Mouse (Mus musculus) MEL (cell line): ENCODE data around the gene Tspan3. TPM values are rescaled to one million over a fixed set of nuclear protein-coding genes. Genes with fewer than 3 reads are reported as not detected.

Experiments used
- DNase-seq: peaks from one replicate; pipeline ENCODE4 v3.0.0; 2011; ENCODE audit warnings: low read depth, low spot score
- H3K27ac ChIP-seq: 2 replicates; pipeline ENCODE4 v1.5.1; 2012; ENCODE audit warnings: low read depth, mild to moderate bottlenecking, control low read depth, low read length, moderate library complexity; ENCODE audit not compliant: control insufficient read depth
- H3K27me3 ChIP-seq, 2 experiments: fragments of 150-350 bp in 1 of 2; sonication (generic) in 1 of 2; 2 replicates each; pipeline ENCODE4 v1.6.1; 2012; ENCODE audit warnings: low read length in 2 of 2, mild to moderate bottlenecking in 2 of 2, improper control_type of control experiment in 1 of 2, moderate library complexity in 1 of 2; ENCODE audit not compliant: insufficient read depth in 2 of 2, control insufficient read depth in 1 of 2
- H3K36me3 ChIP-seq, 2 experiments: 2 replicates each; pipeline ENCODE4 v1.6.1; 2012 to 2014; ENCODE audit warnings: low read length in 2 of 2, improper control_type of control experiment in 1 of 2, inconsistent platforms in 1 of 2, mild to moderate bottlenecking in 1 of 2; ENCODE audit not compliant: insufficient read depth in 2 of 2, control insufficient read depth in 1 of 2
- H3K4me1 ChIP-seq, 2 experiments: fragments of 150-350 bp in 1 of 2; sonication (generic) in 1 of 2; 2 replicates each; pipeline ENCODE4 v1.6.1; 2012; ENCODE audit warnings: low read length in 2 of 2, improper control_type of control experiment in 1 of 2, mild to moderate bottlenecking in 1 of 2; ENCODE audit not compliant: insufficient read depth in 2 of 2, control insufficient read depth in 1 of 2
- H3K4me3 ChIP-seq, 2 experiments: fragments of 150-350 bp in 1 of 2; sonication (generic) in 1 of 2; 2 replicates each; pipeline ENCODE4 v1.5.1; 2012; ENCODE audit warnings: low read depth in 2 of 2, low read length in 2 of 2, mild to moderate bottlenecking in 2 of 2, moderate library complexity in 2 of 2, control low read depth in 1 of 2, improper control_type of control experiment in 1 of 2; ENCODE audit not compliant: control insufficient read depth in 1 of 2, insufficient read depth in 1 of 2
- H3K79me2 ChIP-seq: 2 replicates; pipeline ENCODE4 v1.6.1; 2012; ENCODE audit warnings: mild to moderate bottlenecking, low read length, moderate library complexity; ENCODE audit not compliant: control insufficient read depth, poor library complexity, insufficient read depth
- H3K9ac ChIP-seq: 2 replicates; pipeline ENCODE4 v1.6.1; 2012; ENCODE audit warnings: low read depth, mild to moderate bottlenecking, control low read depth, low read length, moderate library complexity; ENCODE audit not compliant: control insufficient read depth, poor library complexity, severe bottlenecking
- H3K9me3 ChIP-seq: fragments of 150-350 bp; sonication (generic); replicated peaks from 2 replicates; pipeline ENCODE4 v1.6.1; 2012; ENCODE audit warnings: mild to moderate bottlenecking, low read length, improper control_type of control experiment, moderate library complexity; ENCODE audit not compliant: insufficient read depth
- BHLHE40 ChIP-seq: IDR thresholded peaks from 2 replicates; pipeline ENCODE4 v1.6.1; 2012; ENCODE audit warnings: low read depth, mild to moderate bottlenecking, inconsistent platforms, low read length, improper control_type of control experiment, borderline replicate concordance
- CHD1 ChIP-seq: IDR thresholded peaks from 2 replicates; pipeline ENCODE4 v1.6.1; 2012; ENCODE audit warnings: low read depth, mild to moderate bottlenecking, inconsistent platforms, low read length, improper control_type of control experiment
- CHD2 ChIP-seq: IDR thresholded peaks from 2 replicates; pipeline ENCODE4 v1.6.1; 2011; ENCODE audit warnings: low read length, improper control_type of control experiment
- CTCF ChIP-seq, 3 experiments: IDR thresholded peaks in 2 of 3; conservative IDR thresholded peaks in 1 of 3; 2 replicates each; pipeline ENCODE4 v1.5.1; 2011 to 2012; ENCODE audit warnings: low read length in 3 of 3, low read depth in 2 of 3, mild to moderate bottlenecking in 2 of 3, improper control_type of control experiment in 1 of 3, inconsistent platforms in 1 of 3, mixed read lengths in 1 of 3, moderate library complexity in 1 of 3; ENCODE audit not compliant: control insufficient read depth in 1 of 3, insufficient read depth in 1 of 3, poor library complexity in 1 of 3, severe bottlenecking in 1 of 3
- E2F4 ChIP-seq: IDR thresholded peaks from 2 replicates; pipeline ENCODE4 v1.6.1; 2011; ENCODE audit warnings: low read depth, low read length, improper control_type of control experiment, borderline replicate concordance
- EP300 ChIP-seq, 2 experiments: IDR thresholded peaks; 2 replicates each; pipeline ENCODE4 v1.6.1; 2011; ENCODE audit warnings: improper control_type of control experiment in 2 of 2, low read length in 2 of 2, low read depth in 1 of 2, mild to moderate bottlenecking in 1 of 2
- GABPA ChIP-seq: IDR thresholded peaks from 2 replicates; pipeline ENCODE4 v1.6.1; 2012; ENCODE audit warnings: low read depth, mild to moderate bottlenecking, inconsistent platforms, low read length, improper control_type of control experiment, moderate library complexity
- GATA1 ChIP-seq: IDR thresholded peaks from 2 replicates; pipeline ENCODE4 v1.6.1; 2011; ENCODE audit warnings: low read depth, low read length, improper control_type of control experiment
- KAT2A ChIP-seq: conservative IDR thresholded peaks from 2 replicates; pipeline ENCODE4 v1.6.1; 2012; ENCODE audit warnings: low read depth, low read length, improper control_type of control experiment, inconsistent platforms
- MAFK ChIP-seq: IDR thresholded peaks from 2 replicates; pipeline ENCODE4 v1.6.1; 2011; ENCODE audit warnings: low read depth, mild to moderate bottlenecking, low read length, improper control_type of control experiment, borderline replicate concordance
- MAZ ChIP-seq: IDR thresholded peaks from 2 replicates; pipeline ENCODE4 v1.6.1; 2012; ENCODE audit warnings: low read depth, mild to moderate bottlenecking, inconsistent platforms, low read length, improper control_type of control experiment
- MEF2A ChIP-seq: IDR thresholded peaks from 2 replicates; pipeline ENCODE4 v1.6.1; 2014; ENCODE audit warnings: low read depth, mild to moderate bottlenecking, inconsistent platforms, low read length, improper control_type of control experiment; ENCODE audit not compliant: poor library complexity, insufficient replicate concordance, severe bottlenecking; ENCODE audit errors: extremely low read depth
- MXI1 ChIP-seq: IDR thresholded peaks from 2 replicates; pipeline ENCODE4 v1.6.1; 2011; ENCODE audit warnings: mild to moderate bottlenecking, low read depth, low read length, improper control_type of control experiment
- MYC ChIP-seq: IDR thresholded peaks from 2 replicates; pipeline ENCODE4 v1.6.1; 2011; ENCODE audit warnings: low read depth, mild to moderate bottlenecking, low read length, improper control_type of control experiment, moderate library complexity
- NRF1 ChIP-seq: IDR thresholded peaks from 2 replicates; pipeline ENCODE4 v1.6.1; 2014; ENCODE audit warnings: low read depth, mild to moderate bottlenecking, inconsistent platforms, low read length, improper control_type of control experiment, moderate library complexity; ENCODE audit not compliant: poor library complexity, insufficient read depth, severe bottlenecking
- POLR2A ChIP-seq, 2 experiments: IDR thresholded peaks; 2 replicates each; pipeline ENCODE4 v1.6.1; 2011 to 2012; ENCODE audit warnings: low read length in 2 of 2, mild to moderate bottlenecking in 2 of 2, control low read depth in 1 of 2, improper control_type of control experiment in 1 of 2, low read depth in 1 of 2, moderate library complexity in 1 of 2; ENCODE audit not compliant: control insufficient read depth in 1 of 2, insufficient read depth in 1 of 2, poor library complexity in 1 of 2
- POLR2AphosphoS2 ChIP-seq: IDR thresholded peaks from 2 replicates; pipeline ENCODE4 v1.6.1; 2011; ENCODE audit warnings: low read length, improper control_type of control experiment
- RAD21 ChIP-seq: IDR thresholded peaks from 2 replicates; pipeline ENCODE4 v1.6.1; 2011; ENCODE audit warnings: mild to moderate bottlenecking, low read depth, low read length, improper control_type of control experiment
- RCOR1 ChIP-seq: IDR thresholded peaks from 2 replicates; pipeline ENCODE4 v1.6.1; 2012; ENCODE audit warnings: low read depth, mild to moderate bottlenecking, inconsistent platforms, low read length, improper control_type of control experiment
- SIN3A ChIP-seq: IDR thresholded peaks from 2 replicates; pipeline ENCODE4 v1.6.1; 2012; ENCODE audit warnings: low read length, improper control_type of control experiment, inconsistent platforms
- SMC3 ChIP-seq: IDR thresholded peaks from 2 replicates; pipeline ENCODE4 v1.6.1; 2011; ENCODE audit warnings: low read depth, low read length, improper control_type of control experiment
- TAL1 ChIP-seq: IDR thresholded peaks from 2 replicates; pipeline ENCODE4 v1.6.1; 2012; ENCODE audit warnings: mild to moderate bottlenecking, inconsistent platforms, low read length, moderate library complexity, mixed read lengths
- TBP ChIP-seq: IDR thresholded peaks from 2 replicates; pipeline ENCODE4 v1.8.0; 2011; ENCODE audit warnings: low read depth, low read length, improper control_type of control experiment
- USF1 ChIP-seq: IDR thresholded peaks from 2 replicates; pipeline ENCODE4 v1.6.1; 2014; ENCODE audit warnings: low read depth, mild to moderate bottlenecking, inconsistent platforms, low read length, improper control_type of control experiment, moderate library complexity
- USF2 ChIP-seq, 2 experiments: IDR thresholded peaks; 2 replicates each; pipeline ENCODE4 v1.6.1; 2011 to 2012; ENCODE audit warnings: improper control_type of control experiment in 2 of 2, low read length in 2 of 2, borderline replicate concordance in 1 of 2, inconsistent platforms in 1 of 2, low read depth in 1 of 2, mild to moderate bottlenecking in 1 of 2; ENCODE audit not compliant: insufficient read depth in 1 of 2
- ZC3H11A ChIP-seq: IDR thresholded peaks from 2 replicates; pipeline ENCODE4 v1.6.1; 2012; ENCODE audit warnings: low read depth, mild to moderate bottlenecking, inconsistent platforms, low read length, improper control_type of control experiment
- ZKSCAN1 ChIP-seq: IDR thresholded peaks from 2 replicates; pipeline ENCODE4 v1.6.1; 2012; ENCODE audit warnings: low read depth, mild to moderate bottlenecking, inconsistent platforms, low read length, improper control_type of control experiment, moderate library complexity
- ZMIZ1 ChIP-seq: IDR thresholded peaks from 2 replicates; pipeline ENCODE4 v1.6.1; 2012; ENCODE audit warnings: low read depth, mild to moderate bottlenecking, inconsistent platforms, low read length, improper control_type of control experiment, moderate library complexity
- polyA plus RNA-seq, 2 experiments: library from polyadenylated mRNA; stranded (reverse) in 1 of 2; unstranded in 1 of 2; fragments of >175 nt in 1 of 2; fragments of >200 nt in 1 of 2; gene quantifications; 2 replicates each; pipeline versions ENCODE4 v1.2.1 to v1.2.4; 2012; ENCODE audit warnings: low replicate concordance in 2 of 2, low read depth in 1 of 2; ENCODE audit not compliant: insufficient read length in 2 of 2, insufficient read depth in 1 of 2, missing spikeins in 1 of 2
- total RNA-seq: library from RNA; depleted of rRNA; stranded (reverse); fragments of 300-350 nt; gene quantifications from 2 replicates; pipeline ENCODE4 v1.2.3, GENCODE M21; 2012

Gene Tspan3
- total and polyA plus RNA-seq, 3 experiments = 49.5 to 87.3 (median 62.6) TPM

DNA sequence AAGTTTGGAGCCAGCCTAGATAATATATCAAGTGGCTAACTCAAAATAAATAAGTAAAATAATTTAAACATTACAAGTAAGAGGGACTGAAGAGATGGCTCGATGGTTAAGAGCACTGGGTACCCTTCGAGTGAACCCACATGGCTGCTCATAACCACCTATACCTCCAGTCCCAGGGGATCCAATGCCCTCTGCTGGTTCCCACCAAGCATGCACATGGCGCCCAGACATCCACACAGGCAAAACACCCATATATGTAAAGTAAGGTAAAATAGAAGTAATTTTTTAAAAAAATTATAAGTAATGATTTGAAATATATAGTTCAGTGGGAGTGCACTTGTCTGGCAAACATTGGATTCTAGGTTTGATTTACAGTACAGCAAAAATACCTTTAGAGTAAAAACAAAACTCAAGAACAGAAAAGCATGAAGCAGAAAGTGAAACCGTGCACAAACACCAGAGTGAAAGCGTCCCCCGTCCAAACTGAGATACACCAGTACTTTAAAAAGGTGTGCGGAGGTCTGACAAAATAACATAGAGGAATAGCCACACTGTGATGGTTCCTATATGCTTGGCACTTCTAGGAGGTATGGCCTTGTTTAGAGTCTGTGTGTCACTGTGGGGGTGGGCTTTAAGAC is 20.8 kb downstream of the Tspan3 start:
- no peak for TF ChIP-seq ZKSCAN1
- TF ChIP-seq CTCF (IDR thresholded peaks at IDR 0.05 in 2 of 3, conservative IDR thresholded peaks at IDR 0.05 in 1 of 3; ENCODE audit: control insufficient read depth in 1 of 3, insufficient read depth in 1 of 3, low read depth in 2 of 3, low read length in 3 of 3, poor library complexity in 1 of 3, severe bottlenecking in 1 of 3) = peak in 1 of 3 experiments; percentile 10; a peak in 1 of 6 replicates
- DNase-seq = no peak
- Histone ChIP-seq H3K9ac (no peak overlapping the region), H3K4me3 (no peak overlapping the region), H3K4me1 (no peaks in the 10 kb centered on the region), H3K79me2 (no peaks in the 10 kb centered on the region), H3K27ac (no peak overlapping the region), H3K27me3 (no peaks in the 10 kb centered on the region), H3K9me3 (no peaks in the 10 kb centered on the region), H3K36me3 (peaks cover 0 to 3% of the 10 kb centered on the region in 2 experiments; a peak in 1 of 4 replicates)

DNA sequence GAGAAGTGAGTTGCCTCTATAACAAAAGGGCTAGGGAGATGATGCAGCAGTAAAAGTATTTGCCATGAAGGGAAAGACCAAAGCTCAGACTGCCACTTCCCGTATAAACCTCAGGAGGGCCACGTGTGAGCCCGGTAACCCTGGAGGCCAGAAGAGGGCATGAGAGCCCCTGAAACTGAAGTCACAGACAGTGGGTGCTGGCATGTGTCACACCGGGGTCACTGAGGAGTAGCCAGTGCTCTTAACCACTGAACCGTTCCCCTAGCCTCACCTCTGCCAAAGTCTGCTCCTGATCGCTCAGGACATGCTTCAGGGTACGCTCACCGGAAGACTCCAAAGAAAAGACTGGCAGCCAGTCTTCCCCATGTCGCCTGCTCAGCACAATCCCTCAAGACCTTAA is 23.5 kb downstream of the Tspan3 start:
- no peak overlapping the region for H3K27ac ChIP-seq

DNA sequence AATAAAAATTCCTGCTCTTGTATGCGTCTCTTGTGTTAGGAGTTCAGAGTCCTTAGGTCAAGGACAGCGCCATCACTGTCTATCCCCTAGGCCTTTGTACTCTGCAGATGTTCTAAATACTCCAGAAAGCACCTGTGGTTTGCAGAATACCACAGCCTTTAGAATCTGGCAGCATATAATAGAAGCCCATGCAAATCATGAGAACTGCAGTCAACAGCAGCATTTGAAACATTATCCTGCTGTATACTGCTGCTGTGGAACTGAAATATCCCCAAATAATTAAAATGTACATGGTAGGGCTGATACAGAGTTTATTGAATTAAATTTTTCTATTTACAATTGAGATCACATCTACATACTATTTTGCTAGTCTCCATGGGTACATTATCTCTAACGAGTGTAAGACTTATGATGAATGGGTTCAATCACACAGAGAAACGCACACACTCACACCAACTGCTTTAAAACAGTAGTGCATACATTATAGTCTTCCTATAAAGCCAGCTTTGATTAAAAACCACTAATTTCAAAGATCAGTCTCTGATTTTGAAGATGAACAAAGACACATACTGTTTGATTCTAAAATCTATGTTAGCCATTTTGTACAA is 29.6 kb downstream of the Tspan3 start:
- Histone ChIP-seq H3K27me3 (no peaks in the 10 kb centered on the region), H3K9ac (no peak overlapping the region), H3K27ac (no peak overlapping the region), H3K79me2 (no peaks in the 10 kb centered on the region), H3K4me1 (peaks cover 2 to 5% of the 10 kb centered on the region in 2 experiments; a peak in 1 of 4 replicates), H3K9me3 (no peaks in the 10 kb centered on the region), H3K4me3 (no peak overlapping the region), H3K36me3 (peaks cover 2% of the 10 kb centered on the region in 2 experiments)
- DNase-seq = no peak
- TF ChIP-seq ZC3H11A (no peak), NRF1 (no peak), SMC3 (no peak), ZMIZ1 (no peak), TAL1 (no peak), CHD1 (no peak), BHLHE40 (no peak), CHD2 (no peak), MEF2A (no peak), TBP (no peak), RAD21 (no peak), KAT2A (no peak), MYC (no peak), POLR2A (IDR thresholded peaks at IDR 0.05; ENCODE audit: control insufficient read depth in 1 of 2, insufficient read depth in 1 of 2, low read depth in 1 of 2, low read length in 2 of 2, poor library complexity in 1 of 2) (no peak)

More for the DNA sequence above, 23.5 kb downstream of the Tspan3 start:
- H3K4me3 ChIP-seq = no peak overlapping the region
- no peaks in the 10 kb centered on the region for H3K79me2 ChIP-seq
- no peak overlapping the region for H3K9ac ChIP-seq
- peaks cover 2 to 3% of the 10 kb centered on the region in 2 experiments; a peak in 3 of 4 replicates for H3K36me3 ChIP-seq
- no peak for TF ChIP-seq RCOR1
- TF ChIP-seq GABPA = no peak
- no peak for TF ChIP-seq POLR2AphosphoS2
- no peak for TF ChIP-seq TAL1
- TF ChIP-seq BHLHE40 = no peak
- no peak for TF ChIP-seq CTCF (IDR thresholded peaks at IDR 0.05 in 2 of 3, conservative IDR thresholded peaks at IDR 0.05 in 1 of 3; ENCODE audit: control insufficient read depth in 1 of 3, insufficient read depth in 1 of 3, low read depth in 2 of 3, low read length in 3 of 3, poor library complexity in 1 of 3, severe bottlenecking in 1 of 3)
- TF ChIP-seq MAFK = no peak
- TF ChIP-seq MXI1 = no peak
- TF ChIP-seq MAZ = no peak
- TF ChIP-seq EP300 (IDR thresholded peaks at IDR 0.05; ENCODE audit: low read depth in 1 of 2, low read length in 2 of 2) = no peak
- no peak for TF ChIP-seq RAD21
- TF ChIP-seq GATA1 = no peak
- TF ChIP-seq E2F4 = no peak
- no peak for TF ChIP-seq USF1
- no peak for TF ChIP-seq USF2 (IDR thresholded peaks at IDR 0.05; ENCODE audit: borderline replicate concordance in 1 of 2, insufficient read depth in 1 of 2, low read depth in 1 of 2, low read length in 2 of 2)
- TF ChIP-seq MEF2A = no peak
- no peak for TF ChIP-seq SIN3A
- no peak for TF ChIP-seq MYC
- TF ChIP-seq ZKSCAN1 = no peak
- no peak for TF ChIP-seq NRF1
- peaks cover 0 to 2% of the 10 kb centered on the region in 2 experiments; a peak in 1 of 4 replicates for H3K4me1 ChIP-seq
- H3K9me3 ChIP-seq = no peaks in the 10 kb centered on the region
- no peak for DNase-seq
- H3K27me3 ChIP-seq = no peaks in the 10 kb centered on the region
